Mouse (Mus musculus) kidney, embryonic 16.5 days (tissue): ENCODE results near the gene P2rx5. TPM values are rescaled to one million over a fixed set of nuclear protein-coding genes. Genes with fewer than 3 reads are reported as not detected.

ENCODE experiments used
- ATAC-seq: fragments of 200-750 bp; cut with Nextera tagmentation; 2 replicates; pipeline ENCODE4 v1.8.0; 2017; ENCODE audit warnings: moderate TSS enrichment; ENCODE audit not compliant: low FRiP score, low TSS enrichment
- H3K27ac ChIP-seq: fragments of 300-500 bp; sonication (generic); 2 replicates; pipeline ENCODE4 v1.5.1; 2014; ENCODE audit warnings: low read length
- H3K27me3 ChIP-seq: fragments of 300-500 bp; sonication (generic); 2 replicates; pipeline ENCODE4 v1.6.1; 2014; ENCODE audit warnings: low read length, control low read depth, mixed read lengths; ENCODE audit not compliant: insufficient read depth
- H3K36me3 ChIP-seq: fragments of 300-500 bp; sonication (generic); 2 replicates; pipeline ENCODE4 v1.6.1; 2014; ENCODE audit warnings: low read length, control low read depth, mixed read lengths; ENCODE audit not compliant: insufficient read depth
- H3K4me1 ChIP-seq: fragments of 300-500 bp; sonication (generic); 2 replicates; pipeline ENCODE4 v1.6.1; 2014; ENCODE audit warnings: low read length, control low read depth, mixed read lengths; ENCODE audit not compliant: insufficient read depth
- H3K4me2 ChIP-seq: fragments of 300-500 bp; sonication (generic); replicated peaks from 2 replicates; pipeline ENCODE4 v1.6.1; 2014; ENCODE audit warnings: low read depth, low read length
- H3K4me3 ChIP-seq: fragments of 300-500 bp; sonication (generic); 2 replicates; pipeline ENCODE4 v1.5.1; 2014; ENCODE audit warnings: mild to moderate bottlenecking, low read length
- H3K9ac ChIP-seq: fragments of 300-500 bp; sonication (generic); replicated peaks from 2 replicates; pipeline ENCODE4 v1.6.1; 2014; ENCODE audit warnings: low read length
- H3K9me3 ChIP-seq: fragments of 300-500 bp; sonication (generic); 2 replicates; pipeline ENCODE4 v1.6.1; 2016; ENCODE audit warnings: low read length, control low read depth
- WGBS: fragments of 180-500 bp; shearing (Covaris S2); extraction: QIAGEN DNeasy Blood & Tissue Kit; methylation state at CpG from one replicate; pipeline ENCODE4 v1.1.7; 2014; 5-methylcytosine and 5-hydroxymethylcytosine counted together
- polyA plus RNA-seq: library from polyadenylated mRNA; unstranded; fragments of >200 nt; fragmentation: Nextera tagmentation; extraction: Ambion mirVana; gene quantifications from 2 replicates; pipeline ENCODE4 v1.2.1, GENCODE M21; 2015

P2rx5 gene
- polyA plus RNA-seq, 1 experiment from 2014 or later, result 0.81 TPM

DNA sequence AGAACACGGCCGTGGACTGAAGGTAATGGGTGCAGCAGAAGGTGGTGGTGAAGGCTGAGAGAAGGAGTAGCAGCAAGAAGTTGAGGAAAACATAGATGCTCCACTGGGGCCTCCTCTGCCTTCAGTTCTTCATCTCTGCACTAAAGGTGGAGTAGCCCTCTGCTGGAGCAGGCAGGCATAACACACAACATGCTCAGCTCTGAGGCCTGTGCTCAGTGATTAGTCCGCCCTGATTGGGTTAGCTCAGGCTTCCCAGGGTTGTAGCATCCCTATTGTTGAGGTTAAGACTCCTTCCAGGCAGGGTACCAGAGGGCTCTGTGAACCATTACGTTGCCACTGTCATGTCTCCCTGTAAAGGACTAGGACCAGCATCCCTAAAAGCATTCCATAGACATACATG lies 9.0 kb downstream of the P2rx5 start:
- WGBS, result 49% methylated on average over 4 of the region's 4 CpGs
- no peak overlapping the region for H3K4me2 ChIP-seq
- H3K27me3 ChIP-seq, result no peaks in the 10 kb centered on the region
- no peak overlapping the region for H3K27ac ChIP-seq
- no peaks in the 10 kb centered on the region for H3K9me3 ChIP-seq
- no peak overlapping the region for H3K9ac ChIP-seq
- H3K36me3 ChIP-seq, result peaks cover 4% of the 10 kb centered on the region
- ATAC-seq, result 0 out of 2 replicates have a peak, but pooled peaks have one; percentile 39
- H3K4me1 ChIP-seq, result peaks cover 10% of the 10 kb centered on the region; the same call in 1 of the 2 replicates
- H3K4me3 ChIP-seq, result no peak overlapping the region

DNA sequence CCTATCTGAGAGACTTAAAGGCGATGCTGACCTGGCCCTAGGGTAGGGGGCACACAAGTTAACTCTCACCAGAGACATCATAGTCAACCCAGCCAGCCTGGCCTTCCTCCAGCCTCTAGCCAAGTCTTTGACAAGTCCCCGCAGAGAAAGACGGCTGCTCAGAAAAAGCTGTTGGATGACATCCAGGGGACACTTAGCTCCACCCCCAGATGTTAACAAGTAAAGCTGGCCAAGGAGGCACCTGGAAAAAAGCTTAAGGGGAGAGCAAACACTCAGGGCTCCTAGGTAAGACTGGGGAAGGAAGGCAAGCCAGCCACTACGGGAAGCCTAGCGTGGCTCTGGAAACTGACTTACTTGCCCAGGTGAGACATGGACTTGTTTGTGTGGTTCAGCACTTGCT lies 12.0 kb downstream of the P2rx5 start:
- Histone ChIP-seq H3K4me1 (peaks cover 27% of the 10 kb centered on the region), H3K9me3 (no peaks in the 10 kb centered on the region), H3K4me2 (no peak overlapping the region), H3K27ac (no peak overlapping the region), H3K27me3 (no peaks in the 10 kb centered on the region), H3K36me3 (peaks cover 10% of the 10 kb centered on the region), H3K4me3 (no peak overlapping the region), H3K9ac (no peak overlapping the region)
- 45% methylated on average over 5 of the region's 5 CpGs for WGBS
- ATAC-seq, result no peak

DNA sequence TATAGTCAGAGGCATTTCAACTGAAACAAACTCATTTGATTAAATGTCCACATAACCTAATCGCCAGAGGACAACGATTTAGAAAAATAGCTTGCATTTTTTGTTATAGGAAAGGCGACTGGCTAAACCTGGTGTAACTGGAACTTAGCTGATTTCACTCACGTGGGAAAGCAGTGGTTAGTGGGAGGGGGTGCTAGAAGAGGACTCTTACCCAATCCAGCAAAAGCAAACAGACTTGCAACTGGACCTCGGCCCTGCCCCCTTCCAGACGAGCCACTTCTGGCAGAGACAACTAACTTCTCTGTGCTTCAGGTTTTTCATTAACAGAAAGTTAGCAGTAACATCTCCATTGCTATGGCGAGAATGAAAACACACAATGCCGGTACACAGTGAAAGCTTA lies 15.4 kb downstream of the P2rx5 start:
- peak overlapping the region; percentile 88 for H3K9ac ChIP-seq
- 27% methylated on average over 8 of the region's 8 CpGs for WGBS
- no peaks in the 10 kb centered on the region for H3K27me3 ChIP-seq
- H3K9me3 ChIP-seq, result no peaks in the 10 kb centered on the region
- peak overlapping the region; percentile 98 for H3K27ac ChIP-seq
- peak overlapping the region; percentile 84 for H3K4me3 ChIP-seq
- H3K4me1 ChIP-seq, result peaks cover 39% of the 10 kb centered on the region
- no peak for ATAC-seq
- H3K36me3 ChIP-seq, result peaks cover 14% of the 10 kb centered on the region
- peak overlapping the region; percentile 80 for H3K4me2 ChIP-seq

DNA sequence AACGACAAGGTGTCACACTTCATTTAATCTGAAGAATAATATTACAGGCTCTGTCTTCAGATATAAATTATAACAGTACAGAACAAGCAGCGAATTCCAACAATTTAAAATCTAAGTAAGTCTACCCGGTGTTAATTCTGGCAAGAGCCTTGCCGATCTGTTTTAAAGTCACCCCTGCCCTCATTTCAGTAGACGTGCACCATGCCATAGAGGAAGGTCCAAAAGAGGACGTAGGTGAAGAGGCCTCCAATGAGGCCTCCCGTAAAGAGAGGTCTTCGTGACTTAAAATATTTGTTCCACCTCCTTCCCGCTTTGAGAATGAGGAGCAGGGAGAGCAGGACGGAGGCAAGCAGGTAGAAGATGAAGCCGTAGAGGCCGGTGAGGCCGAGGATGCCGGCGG lies 16.0 kb downstream of the P2rx5 start:
- peak overlapping the region; percentile 80 for H3K4me2 ChIP-seq
- H3K9me3 ChIP-seq, result no peaks in the 10 kb centered on the region
- H3K27me3 ChIP-seq, result no peaks in the 10 kb centered on the region
- peaks cover 39% of the 10 kb centered on the region for H3K4me1 ChIP-seq
- H3K4me3 ChIP-seq, result peak overlapping the region; percentile 84
- under 1% methylated on average over 15 of the region's 15 CpGs for WGBS
- peak overlapping the region; percentile 88 for H3K9ac ChIP-seq
- H3K36me3 ChIP-seq, result peaks cover 18% of the 10 kb centered on the region
- no peak for ATAC-seq
- H3K27ac ChIP-seq, result peak overlapping the region; percentile 98

DNA sequence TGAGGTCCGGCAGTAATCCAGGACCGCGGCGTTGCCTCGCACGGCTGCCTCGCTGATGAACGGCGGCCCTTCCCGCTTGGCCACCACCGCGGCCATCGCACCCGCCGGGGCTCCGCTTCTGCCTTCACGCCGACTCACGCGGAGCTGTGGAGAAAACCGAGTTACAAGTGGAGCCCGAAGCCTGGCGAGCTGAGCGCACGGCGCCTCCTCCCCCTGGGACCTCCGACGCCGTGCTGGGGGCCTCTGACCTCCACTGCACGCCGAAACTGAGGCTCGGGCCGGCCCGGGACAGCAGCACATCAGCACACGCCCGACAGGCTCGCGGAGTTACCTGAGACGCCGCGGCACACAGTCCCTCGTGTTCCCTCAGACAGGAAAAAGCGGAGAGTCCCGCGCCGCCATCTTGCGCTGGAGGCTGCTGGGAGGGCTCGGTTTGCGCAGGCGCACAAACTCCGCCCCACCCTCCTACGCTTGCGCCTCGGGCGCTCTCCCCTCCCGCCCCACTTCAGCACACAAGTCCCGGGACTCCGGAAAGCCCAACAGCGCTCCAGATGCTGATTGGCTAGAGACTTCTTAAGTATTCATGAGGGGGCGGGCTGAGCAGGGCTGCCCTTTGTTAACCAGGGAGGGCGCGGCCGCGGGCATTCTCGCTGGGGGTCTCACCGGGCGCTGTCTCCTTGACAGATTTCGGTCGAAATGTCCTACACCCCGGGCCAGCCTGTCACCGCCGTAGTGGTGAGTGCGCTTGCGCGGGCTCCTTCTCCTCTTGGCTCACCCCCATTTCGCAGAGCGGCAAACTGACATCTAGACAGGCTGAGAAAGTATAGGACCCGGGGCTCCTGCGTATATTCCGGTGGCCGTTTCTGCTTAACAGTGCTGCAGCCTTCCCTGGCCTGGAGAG lies 16.6 kb downstream of the P2rx5 start, which contains the start of the genes Emc6 and Tax1bp3:
Gene Emc6 (minus strand): TSS at position 430 of the 901 bp plus-strand sequence.
Gene Tax1bp3 (plus strand): TSS at position 476 of the 901 bp plus-strand sequence.
- peak within 1 kb of the TSS; percentile 80 for H3K4me2 ChIP-seq
- peaks cover 39% of the 10 kb centered on the region for H3K4me1 ChIP-seq
- H3K27me3 ChIP-seq, result no peaks in the 10 kb centered on the region
- peaks cover 19% of the 10 kb centered on the region for H3K36me3 ChIP-seq
- peak within 1 kb of the TSS; percentile 88 for H3K9ac ChIP-seq
- H3K9me3 ChIP-seq, result no peaks in the 10 kb centered on the region
- peak within 1 kb of the TSS; percentile 98 for H3K27ac ChIP-seq
- under 1% methylated on average over 79 of the region's 81 CpGs for WGBS
- H3K4me3 ChIP-seq, result peak within 1 kb of the TSS; percentile 84
- ATAC-seq, result peak; percentile 97

DNA sequence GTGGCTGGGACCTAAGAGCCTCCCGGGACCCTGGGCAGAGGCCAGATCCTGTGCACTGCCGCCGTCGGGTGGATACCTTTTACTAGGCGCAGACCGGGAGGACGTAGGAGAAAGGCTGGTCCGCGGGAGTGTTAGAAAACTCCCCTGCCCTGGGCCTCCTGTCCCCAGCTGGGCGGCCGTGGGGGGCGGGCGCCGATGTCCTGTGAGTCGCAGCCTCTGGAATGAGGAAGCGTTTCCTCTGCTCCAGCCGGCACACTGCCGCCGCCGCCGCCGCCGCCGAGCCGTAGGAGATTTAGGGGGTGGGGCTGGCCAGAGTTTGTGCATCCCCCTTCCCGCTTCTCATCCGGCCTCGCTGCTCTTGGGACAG lies 17.3 kb downstream of the P2rx5 start:
- H3K27ac ChIP-seq, result peak overlapping the region; percentile 98
- H3K4me1 ChIP-seq, result peaks cover 33% of the 10 kb centered on the region
- WGBS, result under 1% methylated on average over 28 of the region's 28 CpGs
- H3K27me3 ChIP-seq, result no peaks in the 10 kb centered on the region
- H3K4me2 ChIP-seq, result peak overlapping the region; percentile 61
- H3K4me3 ChIP-seq, result peak overlapping the region; percentile 84
- peak; percentile 90 for ATAC-seq
- H3K9ac ChIP-seq, result peak overlapping the region; percentile 87
- peaks cover 24% of the 10 kb centered on the region for H3K36me3 ChIP-seq
- H3K9me3 ChIP-seq, result no peaks in the 10 kb centered on the region

DNA sequence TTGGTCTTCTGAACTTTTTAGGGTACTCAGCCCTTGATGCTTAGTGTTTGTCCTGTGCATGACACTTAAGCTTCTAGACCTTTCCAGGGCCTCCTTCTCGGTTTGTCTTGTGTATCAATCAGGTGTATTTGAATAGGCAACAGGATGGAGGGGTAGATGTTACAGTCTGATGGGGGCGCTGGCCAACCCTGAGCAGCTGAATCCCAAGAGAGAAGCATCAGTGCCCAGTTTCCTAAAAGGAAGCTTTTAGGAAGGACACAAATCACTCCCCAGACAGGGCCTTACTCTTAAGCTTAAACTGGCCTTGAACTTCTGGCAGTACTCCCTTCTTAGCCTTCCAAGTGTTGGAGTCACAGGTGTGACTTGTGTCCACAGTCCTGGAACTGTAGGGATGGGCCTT lies 17.7 kb downstream of the P2rx5 start:
- Histone ChIP-seq H3K4me3 (peak overlapping the region; percentile 84), H3K4me2 (peak overlapping the region; percentile 61), H3K9me3 (no peaks in the 10 kb centered on the region), H3K36me3 (peaks cover 27% of the 10 kb centered on the region), H3K4me1 (peaks cover 29% of the 10 kb centered on the region), H3K27me3 (no peaks in the 10 kb centered on the region), H3K27ac (peak overlapping the region; percentile 98), H3K9ac (peak overlapping the region; percentile 87)
- WGBS, result 0% methylated on average over 2 of the region's 2 CpGs
- ATAC-seq, result no peak

DNA sequence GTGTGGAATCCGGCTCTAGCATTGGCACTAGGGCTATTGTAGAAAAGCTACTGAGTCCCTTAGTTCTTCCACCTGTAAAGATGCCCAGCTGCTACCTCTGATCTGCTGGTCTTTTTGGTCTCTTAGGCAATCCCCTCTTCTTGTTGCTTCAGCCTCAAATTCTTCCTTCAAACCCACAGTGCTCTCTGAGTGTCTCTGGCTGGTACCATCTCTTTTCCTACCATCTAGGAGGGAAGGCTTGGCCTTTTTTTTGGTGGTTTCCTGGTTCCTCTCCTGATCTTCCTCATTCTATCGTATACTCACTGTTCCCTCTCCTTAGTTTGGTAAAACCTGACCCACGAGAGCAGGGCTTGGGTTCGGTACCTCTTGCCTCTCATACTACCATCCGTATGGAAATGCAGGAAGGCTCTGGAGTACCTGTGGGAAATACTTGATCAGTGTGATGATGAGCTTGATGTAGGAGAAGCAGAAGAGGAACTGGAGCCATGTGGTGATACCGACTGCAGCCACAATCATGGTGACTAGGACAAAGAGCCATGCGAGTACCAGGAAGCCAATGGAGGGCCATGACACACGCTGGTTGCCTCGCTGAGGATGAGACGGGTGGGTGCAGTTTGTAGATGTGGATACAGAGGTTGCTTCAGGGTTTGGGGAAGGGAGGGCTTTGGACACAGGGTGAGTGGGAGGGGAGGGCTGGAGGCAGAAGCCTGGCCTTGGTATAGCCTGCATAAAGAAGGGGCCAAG lies 25.8 kb downstream of the P2rx5 start:
- no peaks in the 10 kb centered on the region for H3K4me1 ChIP-seq
- WGBS, result 89% methylated on average over 10 of the region's 10 CpGs
- H3K27me3 ChIP-seq, result no peaks in the 10 kb centered on the region
- no peak overlapping the region for H3K27ac ChIP-seq
- no peak overlapping the region for H3K4me2 ChIP-seq
- peaks cover 52% of the 10 kb centered on the region for H3K36me3 ChIP-seq
- H3K4me3 ChIP-seq, result no peak overlapping the region
- ATAC-seq, result no peak
- H3K9ac ChIP-seq, result no peak overlapping the region
- H3K9me3 ChIP-seq, result no peaks in the 10 kb centered on the region

DNA sequence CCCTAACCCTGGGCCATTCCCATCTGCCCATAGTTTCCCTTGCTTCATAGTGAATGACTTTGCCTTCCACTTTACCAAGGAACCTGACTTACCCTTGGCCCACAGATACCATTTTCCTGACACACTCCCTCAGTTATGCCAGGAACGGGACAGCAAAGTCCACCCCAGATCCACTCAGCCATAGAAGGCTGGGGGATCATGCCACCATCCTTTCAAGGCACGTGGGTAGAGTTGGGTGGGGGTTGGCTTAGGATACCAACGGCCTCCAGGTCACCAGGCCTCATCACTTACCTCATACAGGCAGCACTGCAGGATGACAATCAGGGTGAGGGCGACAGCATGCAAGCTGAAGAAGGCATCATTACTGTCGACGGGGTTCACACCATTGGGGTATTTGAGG lies 27.0 kb downstream of the P2rx5 start:
- H3K27me3 ChIP-seq, result no peaks in the 10 kb centered on the region
- no peaks in the 10 kb centered on the region for H3K4me1 ChIP-seq
- no peak for ATAC-seq
- H3K4me2 ChIP-seq, result no peak overlapping the region
- H3K9ac ChIP-seq, result no peak overlapping the region
- no peak overlapping the region for H3K27ac ChIP-seq
- H3K9me3 ChIP-seq, result no peaks in the 10 kb centered on the region
- peaks cover 48% of the 10 kb centered on the region for H3K36me3 ChIP-seq
- no peak overlapping the region for H3K4me3 ChIP-seq
- WGBS, result 87% methylated on average over 6 of the region's 6 CpGs
